Mouse (Mus musculus) G1E (cell line): ENCODE measurements around the gene Bcas2. TPM values are rescaled to one million over a fixed set of nuclear protein-coding genes. Genes with fewer than 3 reads are reported as not detected.
A peak's percentile ranks its signal among the peaks of the same experiment; 100 is the strongest.

Experiments used
- ATAC-seq: 2 replicates; pipeline ENCODE4 v1.8.0; 2016; ENCODE audit warnings: mild to moderate bottlenecking; ENCODE audit not compliant: insufficient number of reproducible peaks, poor library complexity, low FRiP score, severe bottlenecking; ENCODE audit errors: extremely low read depth
- DNase-seq: peaks from one replicate; pipeline ENCODE4 v3.0.0; 2012; ENCODE audit warnings: low spot score
- H3K27me3 ChIP-seq: 2 replicates; pipeline ENCODE4 v1.6.1; 2012; ENCODE audit warnings: mild to moderate bottlenecking, low read length, inconsistent platforms; ENCODE audit not compliant: insufficient read depth
- H3K36me3 ChIP-seq: replicated peaks from 2 replicates; pipeline ENCODE3; 2012; ENCODE audit warnings: mild to moderate bottlenecking, inconsistent platforms
- H3K4me1 ChIP-seq: 2 replicates; pipeline ENCODE4 v1.6.1; 2012; ENCODE audit warnings: low read depth, low read length, inconsistent platforms, mixed read lengths; ENCODE audit not compliant: insufficient read depth
- H3K4me3 ChIP-seq: 2 replicates; pipeline ENCODE4 v1.5.1; 2012; ENCODE audit warnings: low read depth, mild to moderate bottlenecking, inconsistent platforms, low read length, moderate library complexity, mixed read lengths
- H3K9me3 ChIP-seq: replicated peaks from 2 replicates; pipeline ENCODE4 v1.6.1; 2012; ENCODE audit warnings: inconsistent platforms
- CTCF ChIP-seq: IDR thresholded peaks from 2 replicates; pipeline ENCODE4 v1.5.1; 2012; ENCODE audit warnings: low read depth, low read length, inconsistent platforms, mixed read lengths
- GATA1 ChIP-seq: IDR thresholded peaks from 2 replicates; pipeline ENCODE4 v1.6.1; 2012; ENCODE audit warnings: borderline replicate concordance, low read length, inconsistent platforms, mixed read lengths
- GATA2 ChIP-seq: IDR thresholded peaks from 2 replicates; pipeline ENCODE4 v1.6.1; 2012; ENCODE audit warnings: low read depth, low read length, inconsistent platforms, borderline replicate concordance
- POLR2AphosphoS5 ChIP-seq: IDR thresholded peaks from 2 replicates; pipeline ENCODE4 v1.6.1; 2012; ENCODE audit warnings: low read depth, low read length, inconsistent platforms; ENCODE audit not compliant: insufficient replicate concordance
- TAL1 ChIP-seq: conservative IDR thresholded peaks from 2 replicates; pipeline ENCODE4 v1.6.1; 2012; ENCODE audit warnings: low read depth, low read length, inconsistent platforms, mixed read lengths
- polyA plus RNA-seq: library from polyadenylated mRNA; stranded (reverse); fragments of >175 nt; gene quantifications from 2 replicates; pipeline ENCODE4 v1.2.3, GENCODE M21; 2012
- total RNA-seq, 2 experiments: library from RNA; stranded (forward) in 1 of 2; stranded (reverse) in 1 of 2; fragments of 200-1000 nt in 1 of 2; fragments of >200 nt in 1 of 2; fragmentation: Nextera tagmentation in 1 of 2; gene quantifications; 2 replicates each; pipeline ENCODE4 v1.2.3; 2014 to 2017

The Bcas2 gene
- total RNA-seq (2014; fragmentation: Nextera tagmentation) (132 and 147 TPM in 2 replicates), total RNA-seq (2017) (247 and 292 TPM in 2 replicates), polyA plus RNA-seq (110 and 113 TPM in 2 replicates)

GRCm38 (mm10) chr3:103171505-103172267 is at the start of gene Bcas2:
TSS of gene Bcas2 (plus strand) at chr3:103171655.
- Histone ChIP-seq H3K27me3 (no peaks in the 10 kb centered on the region), H3K9me3 (peaks cover 15% of the 10 kb centered on the region), H3K4me3 (peak within 1 kb of the TSS; percentile 96), H3K36me3 (peaks cover 38% of the 10 kb centered on the region), H3K4me1 (peaks cover 34% of the 10 kb centered on the region)
- DNase-seq, result peak; percentile 86
- peak; percentile 89 for ATAC-seq
- no peak for TF ChIP-seq GATA1
- no peak for TF ChIP-seq CTCF

DNA sequence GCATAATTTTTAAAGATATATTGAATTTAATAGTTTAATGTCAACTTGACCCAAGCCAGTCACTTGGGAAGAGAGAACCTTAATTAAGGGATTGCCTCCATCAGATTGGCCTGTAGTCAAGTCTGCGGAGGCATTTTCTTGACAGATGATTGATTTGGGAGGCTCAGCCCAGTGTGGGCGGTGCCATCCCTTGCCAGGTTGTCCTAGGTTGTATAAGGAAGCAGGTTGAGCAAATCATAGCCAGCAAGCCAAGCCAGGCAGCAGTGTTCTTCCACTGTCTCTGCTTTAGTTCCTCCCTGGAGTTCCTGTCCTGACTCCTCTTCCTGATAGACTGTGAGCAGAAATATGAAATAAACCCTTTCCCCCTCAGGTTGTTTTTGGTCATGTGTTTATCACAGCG is 47.8 kb upstream of the Bcas2 start:
- no peaks in the 10 kb centered on the region for H3K36me3 ChIP-seq
- peaks cover 14% of the 10 kb centered on the region for H3K4me1 ChIP-seq
- ATAC-seq, result no peak
- H3K9me3 ChIP-seq, result no peaks in the 10 kb centered on the region
- no peak for TF ChIP-seq POLR2AphosphoS5
- no peak for TF ChIP-seq GATA2
- TF ChIP-seq GATA1, result no peak
- no peak for TF ChIP-seq TAL1
- no peak for TF ChIP-seq CTCF
- H3K27me3 ChIP-seq, result no peaks in the 10 kb centered on the region
- DNase-seq, result no peak
- H3K4me3 ChIP-seq, result no peak overlapping the region

- H3K36me3 ChIP-seq, result no peaks in the 10 kb centered on the region
- no peaks in the 10 kb centered on the region for H3K9me3 ChIP-seq
- TF ChIP-seq GATA1, result no peak
- H3K27me3 ChIP-seq, result no peaks in the 10 kb centered on the region
- DNase-seq (no peak), ATAC-seq (no peak)
- H3K4me1 ChIP-seq, result peaks cover 32% of the 10 kb centered on the region
- H3K4me3 ChIP-seq, result no peak overlapping the region
Observed at GRCm38 (mm10) chr3:103126138-103126537, 45.3 kb upstream of the Bcas2 start.

DNA sequence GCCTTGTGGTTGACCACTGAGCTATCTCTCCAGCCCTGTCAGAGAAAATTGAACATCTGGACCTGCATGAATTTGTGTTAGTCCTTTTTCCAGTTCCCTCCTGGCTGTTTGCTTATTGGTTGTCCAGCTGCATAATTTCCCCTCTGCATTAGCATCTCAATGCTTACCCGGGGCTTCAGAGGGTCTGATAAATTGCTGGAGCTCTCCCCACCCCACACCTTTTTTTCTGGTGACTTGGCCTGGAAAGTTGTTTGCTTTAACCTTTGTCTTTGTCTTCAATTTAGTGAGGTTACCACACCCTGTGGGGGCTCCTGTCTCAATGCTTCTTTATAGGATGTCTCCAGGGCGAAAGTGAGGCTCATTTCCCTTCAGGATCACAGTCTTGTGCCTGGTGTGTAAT is 44.3 kb upstream of the Bcas2 start:
- H3K9me3 ChIP-seq, result no peaks in the 10 kb centered on the region
- H3K36me3 ChIP-seq, result peaks cover 7% of the 10 kb centered on the region
- no peaks in the 10 kb centered on the region for H3K27me3 ChIP-seq
- ATAC-seq (no peak), DNase-seq (no peak)
- no peak overlapping the region for H3K4me3 ChIP-seq
- TF ChIP-seq GATA1, result no peak
- TF ChIP-seq TAL1, result no peak
- no peak for TF ChIP-seq POLR2AphosphoS5
- TF ChIP-seq GATA2, result no peak
- H3K4me1 ChIP-seq, result peaks cover 32% of the 10 kb centered on the region

GRCm38 (mm10) chr3:103127721-103128120 is 43.7 kb upstream of the Bcas2 start:
- peaks cover 12% of the 10 kb centered on the region for H3K36me3 ChIP-seq
- no peak for TF ChIP-seq TAL1
- DNase-seq (no peak), ATAC-seq (no peak)
- peaks cover 32% of the 10 kb centered on the region for H3K4me1 ChIP-seq
- no peaks in the 10 kb centered on the region for H3K9me3 ChIP-seq
- H3K27me3 ChIP-seq, result no peaks in the 10 kb centered on the region
- no peak overlapping the region for H3K4me3 ChIP-seq

DNA sequence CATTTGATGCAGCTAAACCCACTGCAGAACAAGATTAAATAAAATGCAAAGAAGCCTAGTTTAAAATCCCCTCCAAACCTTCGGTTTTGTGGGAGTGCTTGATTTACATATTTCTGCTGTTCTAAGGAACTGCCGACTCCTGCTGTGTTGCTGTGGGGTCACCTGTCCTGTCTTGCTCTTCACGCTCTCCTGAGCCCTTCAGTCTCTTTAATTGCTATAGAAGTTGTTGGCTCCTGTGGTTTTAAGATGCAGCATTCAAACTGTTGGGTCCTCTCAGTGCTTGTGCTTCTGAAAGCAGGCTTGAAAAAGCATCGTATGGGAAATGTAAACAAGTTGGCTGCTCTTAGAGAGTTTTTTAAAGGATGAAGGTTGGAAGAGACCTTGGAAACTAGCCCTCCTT is 43.2 kb upstream of the Bcas2 start:
- no peak for ATAC-seq
- TF ChIP-seq CTCF (no peak), GATA1 (no peak), GATA2 (no peak), TAL1 (no peak), POLR2AphosphoS5 (no peak)
- H3K9me3 ChIP-seq, result no peaks in the 10 kb centered on the region
- H3K27me3 ChIP-seq, result no peaks in the 10 kb centered on the region
- no peak for DNase-seq
- peaks cover 32% of the 10 kb centered on the region for H3K4me1 ChIP-seq
- H3K4me3 ChIP-seq, result no peak overlapping the region
- H3K36me3 ChIP-seq, result peaks cover 12% of the 10 kb centered on the region

DNA sequence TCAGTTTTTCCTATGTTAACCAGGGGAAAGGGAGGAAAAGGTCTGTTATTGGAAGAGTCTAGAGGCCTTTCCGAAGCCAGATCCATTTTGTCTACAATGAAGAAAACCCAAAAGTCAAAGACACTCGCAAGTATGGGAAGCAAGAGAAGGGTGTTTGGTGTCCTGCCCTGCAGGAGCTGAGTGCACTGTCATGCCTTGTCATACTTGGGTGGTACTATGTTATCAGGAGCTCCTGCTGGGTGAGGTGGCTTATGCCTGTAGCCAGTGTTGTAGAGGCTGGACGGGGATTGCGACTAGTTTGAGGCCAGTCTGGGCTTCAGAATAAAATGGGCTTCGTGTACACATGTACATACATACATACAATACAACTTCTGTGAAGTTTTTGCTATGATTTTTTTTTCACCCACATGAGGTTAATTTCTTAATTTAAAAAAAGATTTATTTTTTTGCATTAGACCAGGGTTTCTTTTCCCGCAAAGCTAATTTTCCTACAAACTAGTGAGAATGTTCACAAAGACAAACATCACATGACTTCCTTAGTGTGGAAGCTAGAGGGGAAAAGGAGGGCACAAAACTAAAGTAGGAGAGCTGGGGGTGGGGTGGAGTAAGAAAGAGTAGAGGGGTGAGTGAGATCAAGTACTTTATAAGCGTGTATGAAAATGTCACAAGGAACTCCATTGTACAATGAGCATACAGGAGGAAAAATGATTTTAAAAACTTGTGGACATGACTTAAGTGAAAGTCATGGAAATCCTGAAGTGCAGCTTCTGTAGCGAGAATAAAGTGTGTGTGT is 41.9 kb upstream of the Bcas2 start:
- no peak overlapping the region for H3K4me3 ChIP-seq
- peaks cover 14% of the 10 kb centered on the region for H3K36me3 ChIP-seq
- DNase-seq, result peak; percentile 42

More for the DNA sequence above, 41.9 kb upstream of the Bcas2 start:
- Histone ChIP-seq H3K27me3 (no peaks in the 10 kb centered on the region), H3K9me3 (no peaks in the 10 kb centered on the region), H3K4me1 (peaks cover 29% of the 10 kb centered on the region)
- ATAC-seq, result peak; percentile 87
- TF ChIP-seq GATA2 (no peak), TAL1 (peak; percentile 36; the same call in 1 of the 2 replicates), CTCF (no peak), GATA1 (no peak), POLR2AphosphoS5 (no peak)
